Mouse (Mus musculus) adrenal gland, postnatal 25 days (tissue): ENCODE data around the gene Tmem236. TPM values are rescaled to one million over a fixed set of nuclear protein-coding genes. Genes with fewer than 3 reads are reported as not detected.

ENCODE experiments used
- DNase-seq: peaks from one replicate; pipeline ENCODE4 v3.0.0; 2021; ENCODE audit warnings: mixed read lengths
- microRNA-seq, 2 experiments: library from miRNA; unstranded; fragments of <30 nt; microRNA quantifications; one replicate each; pipeline ENCODE4 v1.2.0; 2021
- total RNA-seq: library from RNA; stranded (reverse); gene quantifications from 2 replicates; pipeline ENCODE4 v1.2.3, GENCODE M21; 2021

Gene Tmem236
- total RNA-seq, 1 experiment from 2014 or later: 0.18 TPM

DNA sequence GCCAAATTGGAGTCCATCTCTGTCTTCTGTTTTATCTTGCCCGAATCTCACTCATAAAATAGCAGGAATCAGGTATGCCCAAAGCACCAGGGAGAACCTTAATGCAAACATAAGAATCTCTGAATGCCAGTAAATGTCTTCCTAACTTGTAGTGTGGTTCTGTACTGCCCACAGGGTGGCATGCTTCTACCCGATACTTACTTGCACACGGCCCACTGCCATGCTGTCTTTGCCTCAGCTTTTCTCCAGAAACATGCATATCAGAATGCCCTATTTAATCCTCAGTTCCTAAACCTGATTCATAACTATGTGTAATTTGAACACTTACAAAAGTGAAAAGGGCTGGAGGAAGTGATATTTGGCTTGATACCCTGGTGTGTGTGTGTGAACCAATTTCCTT, 77.6 kb downstream of the Tmem236 start:
- no peak for DNase-seq

DNA sequence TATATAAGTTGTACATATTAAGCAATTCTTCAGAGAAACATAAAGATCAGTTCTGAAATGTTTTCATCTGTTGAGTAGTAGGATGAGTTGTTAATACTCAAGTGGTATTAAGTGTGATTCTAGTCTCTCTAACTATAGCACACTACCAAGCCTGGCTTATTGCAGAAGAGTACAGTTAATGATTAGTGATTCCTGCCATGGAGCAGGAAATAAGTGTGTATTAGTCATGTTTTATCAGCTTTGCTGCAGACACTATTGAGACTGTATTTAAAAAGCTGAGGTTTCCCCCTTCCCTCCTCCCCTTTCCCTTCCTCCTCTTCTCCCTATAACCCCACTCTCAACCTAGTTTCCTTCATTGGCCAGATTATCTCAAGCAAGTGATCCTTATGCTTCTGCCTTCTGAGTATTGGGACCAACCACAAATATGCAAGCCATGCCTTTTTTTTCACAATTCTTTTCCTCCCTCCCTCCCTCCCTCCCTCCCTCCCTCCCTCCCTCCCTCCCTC, 84.1 kb downstream of the Tmem236 start:
- no peak for DNase-seq

DNA sequence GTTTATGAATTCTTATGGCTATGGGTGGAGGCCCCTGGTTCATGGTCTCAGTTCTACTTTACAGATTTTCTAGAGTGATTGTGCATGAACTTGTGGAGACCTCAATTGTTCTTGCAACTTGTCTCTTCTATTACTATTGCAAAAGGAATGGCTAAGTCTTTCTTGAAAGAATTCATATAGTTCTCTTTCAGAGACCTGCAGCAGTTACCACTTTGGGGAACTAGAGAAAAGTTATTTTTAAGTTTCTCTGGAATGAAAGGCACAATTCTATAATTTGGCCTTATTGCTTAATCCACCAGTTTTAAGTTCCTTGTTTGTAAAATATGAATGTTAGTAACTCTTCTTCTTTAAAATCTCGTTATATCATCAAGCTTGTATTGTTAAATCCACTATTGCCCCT, 87.8 kb downstream of the Tmem236 start:
- no peak for DNase-seq

DNA sequence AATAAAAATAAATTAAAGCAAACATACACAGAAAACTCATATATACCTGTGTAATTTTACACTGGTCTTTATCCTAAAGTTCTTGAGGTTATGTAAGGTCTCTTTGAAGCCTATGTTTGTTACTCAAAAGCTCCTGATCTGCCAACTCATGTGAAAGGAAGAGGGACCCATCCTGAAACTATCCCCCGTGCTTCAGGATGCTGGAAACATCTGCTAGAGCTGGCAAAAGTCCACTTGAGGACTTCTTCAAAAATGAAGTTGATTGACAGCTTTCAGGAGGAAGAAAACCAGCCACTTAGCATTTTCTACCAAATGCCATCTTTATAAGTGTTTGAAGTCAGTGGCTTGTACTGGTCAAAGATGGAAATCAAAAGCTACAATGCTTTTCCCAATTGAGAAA, 94.8 kb downstream of the Tmem236 start:
- DNase-seq: no peak

Small RNA genes lying within 50 kb of the gene (microRNA-seq; reads per million reads assigned to microRNA genes)
- 14.4 to 14.9 reads per million in 2 experiments for gene Mir511

Other genes starting within 250 kb of the Tmem236 start
- 40.4 and 46.2 TPM in 2 replicates for gene Hacd1, start 118.4 kb upstream of the Tmem236 start, total RNA-seq
- gene Stam, start 100.4 kb upstream of the Tmem236 start, total RNA-seq: 37.4 and 46.8 TPM in 2 replicates
- gene Mrc1, start 54.9 kb downstream of the Tmem236 start, total RNA-seq: 13.8 and 18.6 TPM in 2 replicates
- gene Slc39a12, start 213.8 kb downstream of the Tmem236 start, total RNA-seq: not detected in 2 replicates